Mouse (Mus musculus): Measurements from ENCODE around the gene Afap1l2. TPM values are rescaled to one million over a fixed set of nuclear protein-coding genes. Genes with fewer than 3 reads are reported as not detected.

The Afap1l2 gene
- polyA plus RNA-seq, 1 experiment from 2014 or later = 12.2 TPM

GRCm38 (mm10) chr19:56974159-56974558, 33.9 kb downstream of the Afap1l2 start:
- peaks cover 13% of the 10 kb centered on the region for H3K4me1 ChIP-seq
- 0 out of 2 replicates have a peak, but pooled peaks have one; percentile 44 for ATAC-seq (ENCODE audit: insufficient number of reproducible peaks, low FRiP score, low TSS enrichment, low read depth)
- H3K27me3 ChIP-seq = no peaks in the 10 kb centered on the region
- 0 out of 2 replicates have a peak overlapping the region, but pooled peaks have one; percentile 30 for H3K27ac ChIP-seq (replicated peaks)
- no peaks in the 10 kb centered on the region for H3K36me3 ChIP-seq
- H3K4me2 ChIP-seq (replicated peaks) = no peak overlapping the region
- H3K4me3 ChIP-seq (replicated peaks) = no peak overlapping the region
- H3K9ac ChIP-seq = no peak overlapping the region
- 76% methylated on average over 4 of the region's 4 CpGs for WGBS
- H3K9me3 ChIP-seq (replicated peaks) = no peaks in the 10 kb centered on the region

GRCm38 (mm10) chr19:56972768-56973167, 35.3 kb downstream of the Afap1l2 start:
- Histone ChIP-seq H3K36me3 (no peaks in the 10 kb centered on the region), H3K27ac (replicated peaks) (no peak overlapping the region), H3K4me3 (replicated peaks) (no peak overlapping the region), H3K4me2 (replicated peaks) (no peak overlapping the region), H3K27me3 (no peaks in the 10 kb centered on the region), H3K4me1 (peaks cover 9% of the 10 kb centered on the region), H3K9ac (no peak overlapping the region), H3K9me3 (replicated peaks) (no peaks in the 10 kb centered on the region)
- no peak for ATAC-seq (ENCODE audit: insufficient number of reproducible peaks, low FRiP score, low TSS enrichment, low read depth)
- 63% methylated on average over 2 of the region's 2 CpGs for WGBS

DNA sequence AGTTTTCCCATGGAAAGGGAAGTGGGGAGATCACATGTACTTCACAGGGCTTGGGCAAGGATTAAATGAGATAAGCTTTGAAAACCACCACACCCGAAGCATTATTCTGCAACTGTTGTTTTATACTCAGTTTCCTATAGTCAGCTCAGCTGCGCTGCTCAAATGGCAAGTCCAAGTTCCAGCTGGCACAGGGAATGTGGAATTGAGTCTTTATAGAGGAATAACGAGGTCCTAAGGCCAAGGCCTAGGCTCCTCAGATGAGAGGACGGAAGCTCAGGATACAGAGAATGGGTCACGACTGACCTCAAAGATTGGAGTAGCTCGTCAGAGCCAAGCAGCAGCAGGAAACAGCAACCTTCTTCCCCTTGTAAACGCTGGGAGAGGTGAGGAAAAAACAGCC, 36.7 kb downstream of the Afap1l2 start:
- 77% methylated on average over 7 of the region's 7 CpGs for WGBS
- H3K4me2 ChIP-seq (replicated peaks) = no peak overlapping the region
- H3K9me3 ChIP-seq (replicated peaks) = no peaks in the 10 kb centered on the region
- H3K27ac ChIP-seq (replicated peaks) = no peak overlapping the region
- H3K36me3 ChIP-seq = no peaks in the 10 kb centered on the region
- ATAC-seq (ENCODE audit: insufficient number of reproducible peaks, low FRiP score, low TSS enrichment, low read depth) = no peak
- no peak overlapping the region for H3K4me3 ChIP-seq (replicated peaks)
- H3K4me1 ChIP-seq = no peaks in the 10 kb centered on the region
- no peak overlapping the region for H3K9ac ChIP-seq
- H3K27me3 ChIP-seq = no peaks in the 10 kb centered on the region

DNA sequence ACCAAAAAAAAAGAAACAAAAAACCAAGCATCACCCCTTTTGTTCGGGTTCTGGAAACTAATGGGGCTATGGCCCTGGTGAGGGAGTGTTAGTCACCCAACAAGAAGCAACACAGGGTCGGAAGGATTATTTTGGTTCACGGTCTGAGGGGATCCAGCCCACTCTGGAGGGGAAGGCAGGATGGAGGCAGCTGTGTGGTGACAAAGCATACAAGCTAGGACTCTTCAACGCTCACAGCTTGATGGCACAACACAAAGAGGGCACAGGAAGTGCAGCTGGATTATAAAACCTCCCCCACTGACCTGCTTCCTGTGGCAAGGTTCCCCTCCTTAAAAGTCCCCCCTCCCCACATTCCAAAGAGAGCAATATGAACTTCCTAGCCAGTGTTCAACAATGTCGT, 44.2 kb downstream of the Afap1l2 start:
- no peak overlapping the region for H3K4me2 ChIP-seq (replicated peaks)
- H3K9ac ChIP-seq = no peak overlapping the region
- H3K27me3 ChIP-seq = no peaks in the 10 kb centered on the region
- H3K27ac ChIP-seq (replicated peaks) = no peak overlapping the region
- no peaks in the 10 kb centered on the region for H3K4me1 ChIP-seq
- no peaks in the 10 kb centered on the region for H3K9me3 ChIP-seq (replicated peaks)
- 61% methylated on average over 5 of the region's 5 CpGs for WGBS
- ATAC-seq (ENCODE audit: insufficient number of reproducible peaks, low FRiP score, low TSS enrichment, low read depth) = no peak
- H3K4me3 ChIP-seq (replicated peaks) = no peak overlapping the region
- H3K36me3 ChIP-seq = no peaks in the 10 kb centered on the region

- ATAC-seq (ENCODE audit: insufficient number of reproducible peaks, low FRiP score, low TSS enrichment, low read depth) = no peak
- Histone ChIP-seq H3K27ac (replicated peaks) (no peak overlapping the region), H3K36me3 (no peaks in the 10 kb centered on the region), H3K27me3 (no peaks in the 10 kb centered on the region), H3K9ac (no peak overlapping the region), H3K4me3 (replicated peaks) (no peak overlapping the region), H3K4me2 (replicated peaks) (no peak overlapping the region), H3K4me1 (no peaks in the 10 kb centered on the region), H3K9me3 (replicated peaks) (no peaks in the 10 kb centered on the region)
- WGBS = 65% methylated on average over 3 of the region's 3 CpGs
These were observed 48.4 kb downstream of the Afap1l2 start for GRCm38 (mm10) chr19:56959601-56960000.

- no peaks in the 10 kb centered on the region for H3K9me3 ChIP-seq (replicated peaks)
- H3K27ac ChIP-seq (replicated peaks) = no peak overlapping the region
- no peak overlapping the region for H3K4me3 ChIP-seq (replicated peaks)
- WGBS = 79% methylated on average over 2 of the region's 2 CpGs
- no peaks in the 10 kb centered on the region for H3K4me1 ChIP-seq
- no peak overlapping the region for H3K9ac ChIP-seq
- ATAC-seq (ENCODE audit: insufficient number of reproducible peaks, low FRiP score, low TSS enrichment, low read depth) = no peak
- no peaks in the 10 kb centered on the region for H3K27me3 ChIP-seq
- H3K36me3 ChIP-seq = no peaks in the 10 kb centered on the region
- H3K4me2 ChIP-seq (replicated peaks) = no peak overlapping the region
These were observed 49.0 kb downstream of the Afap1l2 start for GRCm38 (mm10) chr19:56959057-56959456.

DNA sequence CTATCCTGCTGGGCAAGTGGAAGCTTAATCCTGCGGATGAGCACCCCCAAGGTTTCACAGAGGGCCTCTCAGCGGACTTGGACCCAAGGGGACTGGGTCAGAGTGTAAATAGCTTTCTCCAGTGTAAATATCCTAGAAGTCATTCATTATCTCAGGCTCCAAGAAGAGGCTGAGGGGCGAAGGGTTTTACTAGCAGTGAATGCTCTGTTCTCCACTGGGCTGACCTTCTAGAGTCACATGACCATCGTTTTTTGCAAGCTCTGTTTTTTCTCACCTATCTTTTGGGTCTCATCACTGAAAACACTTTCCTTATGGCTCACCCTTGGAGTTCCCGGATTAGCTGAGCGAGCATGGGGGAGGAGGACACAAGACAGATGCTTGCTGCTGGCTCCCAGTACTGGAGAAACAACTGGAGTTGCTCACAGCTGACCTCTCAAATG, 49.4 kb downstream of the Afap1l2 start:
- ATAC-seq (ENCODE audit: insufficient number of reproducible peaks, low FRiP score, low TSS enrichment, low read depth) = no peak
- Histone ChIP-seq H3K27ac (replicated peaks) (no peak overlapping the region), H3K4me1 (no peaks in the 10 kb centered on the region)

GRCm38 (mm10) chr19:56958011-56958410, 50.0 kb downstream of the Afap1l2 start:
- no peak for ATAC-seq (ENCODE audit: insufficient number of reproducible peaks, low FRiP score, low TSS enrichment, low read depth)
- H3K27ac ChIP-seq (replicated peaks) = no peak overlapping the region
- H3K36me3 ChIP-seq = no peaks in the 10 kb centered on the region
- no peak overlapping the region for H3K4me3 ChIP-seq (replicated peaks)
- no peaks in the 10 kb centered on the region for H3K27me3 ChIP-seq
- H3K4me2 ChIP-seq (replicated peaks) = no peak overlapping the region
- no peaks in the 10 kb centered on the region for H3K9me3 ChIP-seq (replicated peaks)
- H3K4me1 ChIP-seq = no peaks in the 10 kb centered on the region
- H3K9ac ChIP-seq = no peak overlapping the region
- 62% methylated on average over 4 of the region's 4 CpGs for WGBS

More for the DNA sequence above, 49.4 kb downstream of the Afap1l2 start:
- no peak overlapping the region for H3K4me2 ChIP-seq (replicated peaks)
- no peaks in the 10 kb centered on the region for H3K36me3 ChIP-seq
- H3K9me3 ChIP-seq (replicated peaks) = no peaks in the 10 kb centered on the region
- H3K27me3 ChIP-seq = no peaks in the 10 kb centered on the region
- WGBS = 57% methylated on average over 6 of the region's 6 CpGs
- no peak overlapping the region for H3K4me3 ChIP-seq (replicated peaks)
- no peak overlapping the region for H3K9ac ChIP-seq

DNA sequence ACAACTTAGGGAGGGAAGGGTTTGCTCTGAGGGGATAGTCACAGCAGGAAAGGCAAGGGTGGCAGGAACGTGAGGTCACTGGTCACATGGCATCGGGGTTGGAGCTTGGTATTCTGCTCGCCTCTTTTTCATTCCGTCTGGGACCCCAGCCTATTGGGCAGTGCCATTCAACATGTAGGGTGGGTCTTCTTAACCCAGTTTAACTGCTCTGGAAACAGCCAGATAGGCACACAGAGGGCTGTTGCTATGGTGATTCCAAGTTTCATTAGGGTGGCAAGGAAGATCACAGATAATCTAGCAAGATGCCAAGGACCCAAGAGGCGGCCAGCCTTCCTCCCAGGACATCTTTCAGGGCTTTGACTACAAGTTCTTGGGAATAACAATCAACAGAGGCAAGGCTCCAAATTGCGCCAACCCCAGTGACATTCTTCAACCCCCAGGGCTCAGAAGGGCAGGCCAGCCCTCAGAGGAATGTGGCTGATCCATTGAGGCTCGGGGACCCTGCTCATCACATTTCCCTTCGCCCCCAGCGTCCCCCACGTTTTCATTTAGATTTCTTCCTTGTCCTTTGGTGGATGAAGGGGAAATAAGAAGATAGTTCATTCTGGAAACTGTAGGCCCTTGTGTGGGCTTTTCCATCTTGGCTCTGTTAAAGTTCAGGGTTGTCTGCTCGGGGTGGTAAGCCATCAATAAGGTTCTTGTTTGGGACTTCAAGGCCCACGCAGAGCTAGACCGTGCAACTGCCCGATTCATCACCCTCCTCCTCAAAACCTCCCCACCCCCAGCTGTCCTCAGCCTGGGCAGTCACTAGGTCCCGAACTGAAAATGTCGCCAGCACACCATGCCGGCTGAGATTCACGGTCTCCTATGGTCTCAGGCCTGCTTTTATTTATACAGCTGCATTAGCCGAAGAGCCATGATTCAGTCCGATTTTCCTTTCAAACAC, 52.2 kb downstream of the Afap1l2 start:
- 62% methylated on average over 20 of the region's 20 CpGs for WGBS
- peak; percentile 61; the same call in 1 of the 2 replicates for ATAC-seq (ENCODE audit: insufficient number of reproducible peaks, low FRiP score, low TSS enrichment, low read depth)
- no peak overlapping the region for H3K4me2 ChIP-seq (replicated peaks)
- H3K27me3 ChIP-seq = no peaks in the 10 kb centered on the region
- no peak overlapping the region for H3K4me3 ChIP-seq (replicated peaks)
- no peaks in the 10 kb centered on the region for H3K9me3 ChIP-seq (replicated peaks)
- H3K27ac ChIP-seq (replicated peaks) = no peak overlapping the region
- H3K4me1 ChIP-seq = no peaks in the 10 kb centered on the region
- no peak overlapping the region for H3K9ac ChIP-seq
- no peaks in the 10 kb centered on the region for H3K36me3 ChIP-seq

DNA sequence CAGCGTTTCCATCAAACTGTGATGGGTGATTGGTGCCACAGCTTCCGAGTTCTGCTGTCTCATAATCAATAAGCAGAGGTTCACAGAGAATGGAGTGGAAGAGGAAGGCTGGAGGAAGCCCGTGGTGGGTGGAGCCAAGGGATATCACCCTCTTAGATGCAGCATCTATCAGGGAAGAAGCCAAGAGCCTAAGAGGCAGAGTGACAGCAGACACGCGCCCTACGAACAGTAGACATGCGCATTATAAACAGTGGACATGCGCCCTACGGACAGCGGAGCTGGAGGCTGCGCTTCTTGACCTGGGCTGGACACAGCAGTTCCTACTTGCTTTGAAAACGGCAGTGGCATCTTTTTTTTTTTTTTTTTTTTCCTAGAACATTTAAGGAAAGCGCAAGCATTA, 53.2 kb downstream of the Afap1l2 start:
- Histone ChIP-seq H3K4me2 (replicated peaks) (no peak overlapping the region), H3K4me3 (replicated peaks) (no peak overlapping the region), H3K9me3 (replicated peaks) (no peaks in the 10 kb centered on the region), H3K27ac (replicated peaks) (no peak overlapping the region), H3K27me3 (no peaks in the 10 kb centered on the region), H3K36me3 (no peaks in the 10 kb centered on the region), H3K4me1 (no peaks in the 10 kb centered on the region), H3K9ac (no peak overlapping the region)
- ATAC-seq (ENCODE audit: insufficient number of reproducible peaks, low FRiP score, low TSS enrichment, low read depth) = no peak
- 90% methylated on average over 13 of the region's 13 CpGs for WGBS

- Histone ChIP-seq H3K4me2 (replicated peaks) (no peak overlapping the region), H3K36me3 (no peaks in the 10 kb centered on the region), H3K27me3 (no peaks in the 10 kb centered on the region), H3K9ac (no peak overlapping the region), H3K9me3 (replicated peaks) (no peaks in the 10 kb centered on the region), H3K4me3 (replicated peaks) (no peak overlapping the region), H3K27ac (replicated peaks) (no peak overlapping the region), H3K4me1 (no peaks in the 10 kb centered on the region)
- no peak for ATAC-seq (ENCODE audit: insufficient number of reproducible peaks, low FRiP score, low TSS enrichment, low read depth)
- 77% methylated on average over 4 of the region's 4 CpGs for WGBS
These were observed 54.2 kb downstream of the Afap1l2 start for GRCm38 (mm10) chr19:56953856-56954255.

DNA sequence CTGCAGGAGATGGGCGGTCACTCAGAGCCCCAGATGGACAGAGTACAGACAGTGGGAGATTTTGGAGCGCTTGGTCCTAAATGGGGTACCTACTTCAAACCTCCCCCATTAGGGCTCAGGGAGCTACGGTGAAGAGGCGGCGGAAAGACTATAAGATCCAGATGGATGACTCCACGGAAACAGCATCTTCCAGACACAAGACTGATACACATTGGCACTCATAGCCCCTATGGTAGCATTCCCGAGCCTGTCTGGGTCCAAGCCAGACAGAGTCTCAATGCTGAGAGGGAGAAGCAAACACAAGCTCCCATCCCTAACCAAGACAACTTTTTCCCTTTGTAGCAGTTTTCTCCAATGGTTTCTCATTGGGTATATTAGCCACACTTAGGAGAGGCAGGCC, 57.2 kb downstream of the Afap1l2 start:
- Histone ChIP-seq H3K27me3 (no peaks in the 10 kb centered on the region), H3K9ac (no peak overlapping the region), H3K4me1 (no peaks in the 10 kb centered on the region), H3K4me2 (replicated peaks) (no peak overlapping the region), H3K9me3 (replicated peaks) (no peaks in the 10 kb centered on the region), H3K4me3 (replicated peaks) (no peak overlapping the region), H3K27ac (replicated peaks) (no peak overlapping the region), H3K36me3 (no peaks in the 10 kb centered on the region)
- WGBS = 70% methylated on average over 7 of the region's 7 CpGs
- no peak for ATAC-seq (ENCODE audit: insufficient number of reproducible peaks, low FRiP score, low TSS enrichment, low read depth)
